Mouse (Mus musculus) limb, embryonic 12.5 days (tissue): ENCODE results near the gene AF366264. TPM values are rescaled to one million over a fixed set of nuclear protein-coding genes. Genes with fewer than 3 reads are reported as not detected.

Source experiments
- polyA plus RNA-seq: library from polyadenylated mRNA; unstranded; fragments of >200 nt; fragmentation: Nextera tagmentation; extraction: Ambion mirVana; gene quantifications from 2 replicates; pipeline ENCODE4 v1.2.1, GENCODE M21; 2016

The AF366264 gene
- polyA plus RNA-seq, 1 experiment from 2014 or later = not detected

Other genes starting within 250 kb of the AF366264 start
- 20.2 and 24.9 TPM in 2 replicates for gene Rasa3, start 160.8 kb downstream of the AF366264 start, polyA plus RNA-seq
- 0.06 and 0.14 TPM in 2 replicates for gene Cfap97d2, start 132.5 kb downstream of the AF366264 start, polyA plus RNA-seq
- gene Cdc16, start 80.7 kb downstream of the AF366264 start, polyA plus RNA-seq = 238 and 243 TPM in 2 replicates
- gene Upf3a, start 52.8 kb downstream of the AF366264 start, polyA plus RNA-seq = 41.9 and 45.2 TPM in 2 replicates
- gene Champ1, start 31.3 kb upstream of the AF366264 start, polyA plus RNA-seq = 41.7 and 44.2 TPM in 2 replicates
- gene Coprs, start 51.9 kb upstream of the AF366264 start, polyA plus RNA-seq = 73.4 and 77.5 TPM in 2 replicates